Mouse (Mus musculus): Measurements from ENCODE around the gene Lrrc4b. TPM values are rescaled to one million over a fixed set of nuclear protein-coding genes. Genes with fewer than 3 reads are reported as not detected.

The Lrrc4b gene
- polyA plus RNA-seq, 1 experiment, result 1.7 TPM

GRCm38 (mm10) chr7:44485572-44486195 lies 56.9 kb downstream of the Lrrc4b start:
- DNase-seq (ENCODE audit: low spot score), result no peak

GRCm38 (mm10) chr7:44486927-44487575 lies 58.2 kb downstream of the Lrrc4b start:
- peak; percentile 16 for DNase-seq (ENCODE audit: low spot score)

- no peak for DNase-seq (ENCODE audit: low spot score)
Measured at GRCm38 (mm10) chr7:44487936-44488335, 59.1 kb downstream of the Lrrc4b start.

GRCm38 (mm10) chr7:44488545-44488944 lies 59.7 kb downstream of the Lrrc4b start:
- peak; percentile 15 for DNase-seq (ENCODE audit: low spot score)

- DNase-seq (ENCODE audit: low spot score), result no peak
Measured at GRCm38 (mm10) chr7:44490281-44490680, 61.5 kb downstream of the Lrrc4b start.

- DNase-seq (ENCODE audit: low spot score), result no peak
Measured at GRCm38 (mm10) chr7:44491391-44491790, 62.6 kb downstream of the Lrrc4b start.

GRCm38 (mm10) chr7:44492166-44492826 lies 63.5 kb downstream of the Lrrc4b start:
- peak; percentile 18 for DNase-seq (ENCODE audit: low spot score)

- DNase-seq (ENCODE audit: low spot score), result peak; percentile 18
Measured at GRCm38 (mm10) chr7:44494681-44495080, 65.9 kb downstream of the Lrrc4b start.

- DNase-seq (ENCODE audit: low spot score), result no peak
Measured at GRCm38 (mm10) chr7:44495086-44495485, 66.3 kb downstream of the Lrrc4b start.

GRCm38 (mm10) chr7:44495992-44496770 lies 67.4 kb downstream of the Lrrc4b start, which contains the start of the genes Emc10 and Fam71e1:
Emc10 (minus strand) TSS chr7:44496529.
Fam71e1 (plus strand) TSS chr7:44496581.
- peak; percentile 98 for DNase-seq (ENCODE audit: low spot score)

- DNase-seq (ENCODE audit: low spot score), result no peak
Measured at GRCm38 (mm10) chr7:44496771-44497109, 67.9 kb downstream of the Lrrc4b start.

GRCm38 (mm10) chr7:44497361-44498055 lies 68.7 kb downstream of the Lrrc4b start:
- DNase-seq (ENCODE audit: low spot score), result peak; percentile 20

- DNase-seq (ENCODE audit: low spot score), result no peak
Measured at GRCm38 (mm10) chr7:44498922-44499321, 70.1 kb downstream of the Lrrc4b start.

GRCm38 (mm10) chr7:44500046-44500445 lies 71.2 kb downstream of the Lrrc4b start:
- peak; percentile 16 for DNase-seq (ENCODE audit: low spot score)

- DNase-seq (ENCODE audit: low spot score), result peak; percentile 38
Measured at GRCm38 (mm10) chr7:44501563-44502115, 72.8 kb downstream of the Lrrc4b start.

GRCm38 (mm10) chr7:44507491-44507890 lies 78.7 kb downstream of the Lrrc4b start:
- no peak for DNase-seq (ENCODE audit: low spot score)

Other genes with a start within 250 kb of the Lrrc4b start
- gene Klk1b24, start 240.8 kb upstream of the Lrrc4b start, polyA plus RNA-seq (2012; rRNA removed), result not detected in 2 replicates
- gene Klk1b3, start 230.8 kb upstream of the Lrrc4b start, polyA plus RNA-seq (2012; rRNA removed), result not detected in 2 replicates
- gene Klk1b4, start 221.6 kb upstream of the Lrrc4b start, polyA plus RNA-seq (2012; rRNA removed), result not detected in 2 replicates
- gene Klk1b5, start 213.1 kb upstream of the Lrrc4b start, polyA plus RNA-seq (2012; rRNA removed), result not detected in 2 replicates
- gene Klk1, start 203.7 kb upstream of the Lrrc4b start, polyA plus RNA-seq (2012; rRNA removed), result 0.17 and 0.40 TPM in 2 replicates
- not detected in 2 replicates for gene Gm36864, start 192.8 kb upstream of the Lrrc4b start, polyA plus RNA-seq (2012; rRNA removed)
- gene 1700028J19Rik, start 182.3 kb upstream of the Lrrc4b start, polyA plus RNA-seq (2012; rRNA removed), result 0.71 and 1.1 TPM in 2 replicates
- gene 2410002F23Rik, start 182.3 kb upstream of the Lrrc4b start, polyA plus RNA-seq (2012; rRNA removed), result 100 and 125 TPM in 2 replicates
- not detected in 2 replicates for gene Acp4, start 171.6 kb upstream of the Lrrc4b start, polyA plus RNA-seq (2012; rRNA removed)
- gene Gm15517, start 167.6 kb upstream of the Lrrc4b start, polyA plus RNA-seq (2012; rRNA removed), result 0.65 TPM in 1 of 2 replicates, not detected in the other
- 17.2 and 19.7 TPM in 2 replicates for gene Clec11a, start 122.1 kb upstream of the Lrrc4b start, polyA plus RNA-seq (2012; rRNA removed)
- 0.85 and 1.9 TPM in 2 replicates for gene Shank1, start 118.8 kb upstream of the Lrrc4b start, polyA plus RNA-seq (2012; rRNA removed)
- gene Syt3, start 44.9 kb upstream of the Lrrc4b start, polyA plus RNA-seq (2012; rRNA removed), result 4.1 and 4.3 TPM in 2 replicates
- 1.4 and 1.5 TPM in 2 replicates for gene 1700008O03Rik, start 43.2 kb upstream of the Lrrc4b start, polyA plus RNA-seq (2012; rRNA removed)
- 0.10 and 0.22 TPM in 2 replicates for gene Aspdh, start 36.4 kb downstream of the Lrrc4b start, polyA plus RNA-seq (2012; rRNA removed)
- gene Josd2, start 39.0 kb downstream of the Lrrc4b start, polyA plus RNA-seq (2012; rRNA removed), result 85.0 and 110 TPM in 2 replicates
- gene Emc10, start 67.5 kb downstream of the Lrrc4b start, polyA plus RNA-seq (2012; rRNA removed), result 127 TPM in 2 replicates
- 10.0 and 12.5 TPM in 2 replicates for gene Fam71e1, start 67.6 kb downstream of the Lrrc4b start, polyA plus RNA-seq (2012; rRNA removed)
- 0.63 and 0.69 TPM in 2 replicates for gene Mybpc2, start 95.6 kb downstream of the Lrrc4b start, polyA plus RNA-seq (2012; rRNA removed)
- gene Spib, start 103.1 kb downstream of the Lrrc4b start, polyA plus RNA-seq (2012; rRNA removed), result 0.38 and 0.41 TPM in 2 replicates
- gene Pold1, start 119.8 kb downstream of the Lrrc4b start, polyA plus RNA-seq (2012; rRNA removed), result 15.8 and 19.7 TPM in 2 replicates
- 89.0 and 106 TPM in 2 replicates for gene Nr1h2, start 124.9 kb downstream of the Lrrc4b start, polyA plus RNA-seq (2012; rRNA removed)
- gene Napsa, start 143.4 kb downstream of the Lrrc4b start, polyA plus RNA-seq (2012; rRNA removed), result 5.3 TPM in 2 replicates
- 0.43 and 1.1 TPM in 2 replicates for gene Kcnc3, start 161.6 kb downstream of the Lrrc4b start, polyA plus RNA-seq (2012; rRNA removed)
- gene Myh14, start 241.8 kb downstream of the Lrrc4b start, polyA plus RNA-seq (2012; rRNA removed), result 8.7 and 16.9 TPM in 2 replicates